Mouse (Mus musculus): ENCODE results near the gene Unc50. TPM values are rescaled to one million over a fixed set of nuclear protein-coding genes. Genes with fewer than 3 reads are reported as not detected.

Unc50 gene
- polyA plus RNA-seq, 1 experiment from 2014 or later = 142 TPM

- Histone ChIP-seq H3K4me2 (peak overlapping the region; percentile 47), H3K4me3 (peak overlapping the region; percentile 19; the same call in 1 of the 2 replicates)
These were observed 48.5 kb downstream of the Unc50 start for GRCm38 (mm10) chr1:37478416-37478815.

GRCm38 (mm10) chr1:37479074-37479473 is 49.1 kb downstream of the Unc50 start:
- Histone ChIP-seq H3K9ac (no peak overlapping the region), H3K4me1 (peaks cover 21% of the 10 kb centered on the region), H3K4me2 (no peak overlapping the region), H3K9me3 (no peaks in the 10 kb centered on the region), H3K4me3 (no peak overlapping the region), H3K27me3 (no peaks in the 10 kb centered on the region), H3K27ac (no peak overlapping the region), H3K36me3 (no peaks in the 10 kb centered on the region)
- no peak for ATAC-seq (ENCODE audit: borderline replicate concordance, extremely low read depth, low FRiP score, low TSS enrichment)
- WGBS = 64% methylated on average over 9 of the region's 9 CpGs

More at GRCm38 (mm10) chr1:37478416-37478815, 48.5 kb downstream of the Unc50 start:
- peaks cover 21% of the 10 kb centered on the region for H3K4me1 ChIP-seq
- H3K27ac ChIP-seq = peak overlapping the region; percentile 53; the same call in 1 of the 2 replicates
- ATAC-seq (ENCODE audit: borderline replicate concordance, extremely low read depth, low FRiP score, low TSS enrichment) = no peak
- no peaks in the 10 kb centered on the region for H3K27me3 ChIP-seq
- H3K9me3 ChIP-seq = no peaks in the 10 kb centered on the region
- no peak overlapping the region for H3K9ac ChIP-seq
- 22% methylated on average over 7 of the region's 7 CpGs for WGBS
- H3K36me3 ChIP-seq = no peaks in the 10 kb centered on the region

GRCm38 (mm10) chr1:37479759-37480158 is 49.8 kb downstream of the Unc50 start:
- no peak for ATAC-seq (ENCODE audit: borderline replicate concordance, extremely low read depth, low FRiP score, low TSS enrichment)
- H3K9me3 ChIP-seq = no peaks in the 10 kb centered on the region
- H3K4me1 ChIP-seq = peaks cover 21% of the 10 kb centered on the region
- H3K36me3 ChIP-seq = no peaks in the 10 kb centered on the region
- H3K4me3 ChIP-seq = no peak overlapping the region
- no peak overlapping the region for H3K9ac ChIP-seq
- WGBS = 54% methylated on average over 8 of the region's 8 CpGs
- no peak overlapping the region for H3K4me2 ChIP-seq
- H3K27ac ChIP-seq = no peak overlapping the region
- H3K27me3 ChIP-seq = no peaks in the 10 kb centered on the region

- no peak for ATAC-seq (ENCODE audit: borderline replicate concordance, extremely low read depth, low FRiP score, low TSS enrichment)
- no peak overlapping the region for H3K9ac ChIP-seq
- WGBS = 82% methylated on average over 6 of the region's 6 CpGs
- H3K4me1 ChIP-seq = peaks cover 21% of the 10 kb centered on the region
- no peaks in the 10 kb centered on the region for H3K36me3 ChIP-seq
- no peaks in the 10 kb centered on the region for H3K27me3 ChIP-seq
- H3K9me3 ChIP-seq = no peaks in the 10 kb centered on the region
- no peak overlapping the region for H3K4me2 ChIP-seq
- H3K27ac ChIP-seq = no peak overlapping the region
- H3K4me3 ChIP-seq = no peak overlapping the region
These were observed 50.8 kb downstream of the Unc50 start for GRCm38 (mm10) chr1:37480731-37481130.

- ATAC-seq (ENCODE audit: borderline replicate concordance, extremely low read depth, low FRiP score, low TSS enrichment) = no peak
- no peaks in the 10 kb centered on the region for H3K36me3 ChIP-seq
- no peaks in the 10 kb centered on the region for H3K9me3 ChIP-seq
- peaks cover 21% of the 10 kb centered on the region for H3K4me1 ChIP-seq
- no peak overlapping the region for H3K4me3 ChIP-seq
- WGBS = 76% methylated on average over 2 of the region's 2 CpGs
- H3K27ac ChIP-seq = no peak overlapping the region
- no peak overlapping the region for H3K9ac ChIP-seq
- no peak overlapping the region for H3K4me2 ChIP-seq
- H3K27me3 ChIP-seq = no peaks in the 10 kb centered on the region
These were observed 51.4 kb downstream of the Unc50 start for GRCm38 (mm10) chr1:37481331-37481730.

- no peaks in the 10 kb centered on the region for H3K36me3 ChIP-seq
- H3K27me3 ChIP-seq = no peaks in the 10 kb centered on the region
- H3K4me1 ChIP-seq = no peaks in the 10 kb centered on the region
- no peak overlapping the region for H3K9ac ChIP-seq
- no peak overlapping the region for H3K4me2 ChIP-seq
- WGBS = 81% methylated on average over 4 of the region's 4 CpGs
- no peak for ATAC-seq (ENCODE audit: borderline replicate concordance, extremely low read depth, low FRiP score, low TSS enrichment)
- H3K9me3 ChIP-seq = no peaks in the 10 kb centered on the region
- H3K27ac ChIP-seq = no peak overlapping the region
- no peak overlapping the region for H3K4me3 ChIP-seq
These were observed 54.7 kb downstream of the Unc50 start for GRCm38 (mm10) chr1:37484612-37485011.

GRCm38 (mm10) chr1:37486439-37486838 is 56.5 kb downstream of the Unc50 start:
- H3K4me3 ChIP-seq = no peak overlapping the region
- H3K27ac ChIP-seq = no peak overlapping the region
- no peak overlapping the region for H3K9ac ChIP-seq
- no peaks in the 10 kb centered on the region for H3K36me3 ChIP-seq
- no peaks in the 10 kb centered on the region for H3K27me3 ChIP-seq
- ATAC-seq (ENCODE audit: borderline replicate concordance, extremely low read depth, low FRiP score, low TSS enrichment) = no peak
- H3K4me1 ChIP-seq = no peaks in the 10 kb centered on the region
- H3K9me3 ChIP-seq = no peaks in the 10 kb centered on the region
- 82% methylated on average over 1 of the region's 1 CpGs for WGBS
- H3K4me2 ChIP-seq = no peak overlapping the region

- Histone ChIP-seq H3K27ac (no peak overlapping the region), H3K4me3 (no peak overlapping the region), H3K4me2 (no peak overlapping the region), H3K9me3 (no peaks in the 10 kb centered on the region), H3K27me3 (no peaks in the 10 kb centered on the region), H3K4me1 (no peaks in the 10 kb centered on the region), H3K36me3 (no peaks in the 10 kb centered on the region), H3K9ac (no peak overlapping the region)
- ATAC-seq (ENCODE audit: borderline replicate concordance, extremely low read depth, low FRiP score, low TSS enrichment) = no peak
- WGBS = 70% methylated on average over 3 of the region's 3 CpGs
These were observed 57.1 kb downstream of the Unc50 start for GRCm38 (mm10) chr1:37486994-37487393.

- 78% methylated on average over 12 of the region's 12 CpGs for WGBS
- H3K4me2 ChIP-seq = no peak overlapping the region
- no peak overlapping the region for H3K9ac ChIP-seq
- no peaks in the 10 kb centered on the region for H3K36me3 ChIP-seq
- ATAC-seq (ENCODE audit: borderline replicate concordance, extremely low read depth, low FRiP score, low TSS enrichment) = no peak
- no peak overlapping the region for H3K4me3 ChIP-seq
- no peaks in the 10 kb centered on the region for H3K27me3 ChIP-seq
- H3K4me1 ChIP-seq = no peaks in the 10 kb centered on the region
- no peak overlapping the region for H3K27ac ChIP-seq
- H3K9me3 ChIP-seq = no peaks in the 10 kb centered on the region
These were observed 58.6 kb downstream of the Unc50 start for GRCm38 (mm10) chr1:37488531-37488930.

Other genes with a start within 250 kb of the Unc50 start
- not detected in 2 replicates for gene Cnga3, start 215.7 kb upstream of the Unc50 start, polyA plus RNA-seq (2015; fragmentation: Nextera tagmentation; extraction: Ambion mirVana)
- 12.0 and 13.6 TPM in 2 replicates for gene Inpp4a, start 130.3 kb upstream of the Unc50 start, polyA plus RNA-seq (2015; fragmentation: Nextera tagmentation; extraction: Ambion mirVana)
- gene Coa5, start within 50 bp of the Unc50 start, polyA plus RNA-seq (2015; fragmentation: Nextera tagmentation; extraction: Ambion mirVana) = 40.1 and 41.4 TPM in 2 replicates
- gene Mgat4a, start 110.9 kb downstream of the Unc50 start, polyA plus RNA-seq (2015; fragmentation: Nextera tagmentation; extraction: Ambion mirVana) = 5.7 and 6.3 TPM in 2 replicates

All from lung, embryonic 15.5 days (tissue).